Mouse (Mus musculus) kidney, adult 2 months (tissue): ENCODE measurements around the gene Rnf166. TPM values are rescaled to one million over a fixed set of nuclear protein-coding genes. Genes with fewer than 3 reads are reported as not detected.

Source experiments
- DNase-seq: peaks from one replicate; pipeline ENCODE4 v3.0.0; 2021
- H3K27ac ChIP-seq: fragments of 200-500 bp; 2 replicates; pipeline ENCODE4 v1.5.1; 2012; ENCODE audit warnings: low read depth, low read length, control low read depth, inconsistent platforms; ENCODE audit not compliant: insufficient read depth
- H3K27me3 ChIP-seq: fragments of 200-500 bp; replicated peaks from 2 replicates; pipeline ENCODE4 v1.6.1; 2012; ENCODE audit warnings: mild to moderate bottlenecking, moderate library complexity, low read length, inconsistent platforms; ENCODE audit not compliant: control insufficient read depth, insufficient read depth
- H3K36me3 ChIP-seq: fragments of 200-500 bp; 2 replicates; pipeline ENCODE4 v1.6.1; 2012; ENCODE audit warnings: mild to moderate bottlenecking, moderate library complexity, low read length, inconsistent platforms; ENCODE audit not compliant: control insufficient read depth, insufficient read depth
- H3K4me1 ChIP-seq: fragments of 200-500 bp; 2 replicates; pipeline ENCODE4 v1.6.1; 2011; ENCODE audit warnings: low read length; ENCODE audit not compliant: control insufficient read depth, insufficient read depth
- H3K4me3 ChIP-seq: fragments of 200-500 bp; 2 replicates; pipeline ENCODE4 v1.5.1; 2011; ENCODE audit warnings: mild to moderate bottlenecking, low read depth, low read length, control low read depth; ENCODE audit not compliant: insufficient read depth
- CTCF ChIP-seq: fragments of 200-500 bp; conservative IDR thresholded peaks from 2 replicates; pipeline ENCODE4 v1.5.1; 2011; ENCODE audit warnings: low read depth, mild to moderate bottlenecking, control low read depth, low read length, moderate library complexity, mixed read lengths; ENCODE audit not compliant: insufficient read depth, insufficient read length
- POLR2A ChIP-seq: fragments of 200-500 bp; IDR thresholded peaks from one replicate; pipeline ENCODE4 v1.6.1; 2011; ENCODE audit warnings: low read depth, low read length, control low read depth
- WGBS: fragments of 180-500 bp; shearing (Covaris S2); methylation state at CpG from one replicate; pipeline ENCODE4 v1.1.7; 2018; 5-methylcytosine and 5-hydroxymethylcytosine counted together
- polyA plus RNA-seq: library from polyadenylated mRNA; depleted of rRNA; stranded (reverse); fragments of >200 nt; gene quantifications from 2 replicates; pipeline ENCODE4 v1.2.3, GENCODE M21; 2012

The Rnf166 gene
- polyA plus RNA-seq, 1 experiment = 64.4 TPM

DNA sequence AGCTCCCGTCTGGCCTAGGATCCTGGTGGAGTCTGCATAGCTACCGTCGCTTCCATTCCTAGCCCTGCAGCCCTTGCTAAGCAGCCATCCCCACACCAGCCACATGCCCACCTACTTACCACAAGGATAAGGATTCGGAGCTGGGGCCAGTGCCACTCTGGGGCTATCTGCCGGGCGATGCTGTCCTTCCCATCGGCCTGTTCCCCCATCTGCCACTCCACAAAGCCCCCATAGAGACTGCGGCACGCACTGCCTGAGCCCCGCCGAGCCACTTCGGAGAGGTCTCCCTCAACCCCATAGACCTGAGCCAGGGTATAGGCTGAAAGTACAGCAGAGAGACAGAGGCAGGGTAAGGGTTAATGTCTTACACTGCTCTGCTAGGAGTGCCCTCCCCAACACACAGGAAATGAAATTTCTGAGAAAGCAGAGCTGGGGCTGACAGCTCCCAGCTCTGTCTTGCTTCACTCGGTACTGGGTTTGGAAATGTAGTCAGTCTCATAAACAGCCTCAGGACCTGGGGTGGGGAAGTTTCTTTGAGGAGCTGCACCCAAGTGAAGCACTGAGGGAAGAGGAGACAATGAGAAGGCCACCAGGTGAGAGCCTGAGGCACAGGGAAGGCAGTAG, 38.0 kb downstream of the Rnf166 start:
- 84% methylated on average over 13 of the region's 13 CpGs for WGBS
- Histone ChIP-seq H3K4me3 (no peak overlapping the region), H3K27me3 (no peaks in the 10 kb centered on the region), H3K4me1 (peaks cover 3% of the 10 kb centered on the region; the same call in 1 of the 2 replicates), H3K27ac (no peak overlapping the region), H3K36me3 (no peaks in the 10 kb centered on the region)
- DNase-seq = no peak
- TF ChIP-seq CTCF (no peak), POLR2A (no peak)

DNA sequence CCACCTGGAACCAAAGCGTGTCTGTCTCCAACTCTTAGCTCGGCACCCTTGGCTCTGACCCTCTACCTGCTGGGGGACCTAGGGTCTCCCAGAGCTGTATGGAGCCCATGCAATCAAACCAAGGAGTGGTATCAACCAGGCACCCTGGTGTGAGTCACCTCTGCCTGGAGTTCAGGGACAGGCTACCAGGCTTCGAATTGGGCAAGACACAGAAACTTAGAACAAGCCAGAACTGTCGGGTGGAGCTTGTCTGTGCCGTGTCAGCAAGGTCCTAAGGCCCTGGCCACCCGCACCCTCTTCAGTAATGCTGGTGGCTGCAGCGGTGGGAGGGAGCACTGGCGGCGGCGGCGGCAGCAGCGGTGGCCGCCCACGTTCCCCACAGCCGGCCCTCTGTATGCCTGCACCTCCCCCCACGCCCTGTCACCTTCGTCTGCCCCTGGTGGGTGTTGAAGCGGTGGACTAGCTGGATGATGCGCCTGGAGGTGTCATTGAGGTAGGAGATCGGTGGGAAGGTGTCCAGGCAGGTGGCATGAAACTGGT, 39.2 kb downstream of the Rnf166 start:
- H3K27me3 ChIP-seq = no peaks in the 10 kb centered on the region
- TF ChIP-seq CTCF = no peak
- no peak overlapping the region for H3K4me3 ChIP-seq
- H3K4me1 ChIP-seq = peaks cover 3% of the 10 kb centered on the region; the same call in 1 of the 2 replicates
- no peak overlapping the region for H3K27ac ChIP-seq
- H3K36me3 ChIP-seq = no peaks in the 10 kb centered on the region
- WGBS = 79% methylated on average over 20 of the region's 20 CpGs
- no peak for DNase-seq

DNA sequence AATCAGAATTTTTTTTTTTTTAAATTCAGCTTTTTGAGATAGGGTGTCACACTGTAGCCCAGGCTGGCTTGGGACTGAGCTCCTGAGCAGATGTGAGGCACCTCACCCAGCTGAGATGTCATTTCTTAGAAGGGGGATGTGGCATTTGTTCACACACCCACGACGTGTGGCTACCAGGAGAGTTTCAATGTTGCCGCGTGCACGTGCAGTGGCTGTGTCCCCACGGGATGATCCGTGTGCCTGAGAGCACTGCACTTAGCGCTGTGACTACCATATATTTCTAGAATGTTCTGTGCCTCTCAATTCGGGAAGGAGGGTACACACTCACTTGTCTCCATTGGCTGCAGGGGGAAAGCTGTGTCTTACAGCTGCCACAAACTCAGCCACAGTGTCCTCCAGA, 39.7 kb downstream of the Rnf166 start:
- TF ChIP-seq CTCF (no peak), POLR2A (no peak)
- Histone ChIP-seq H3K27me3 (no peaks in the 10 kb centered on the region), H3K4me3 (no peak overlapping the region), H3K4me1 (peaks cover 3% of the 10 kb centered on the region; the same call in 1 of the 2 replicates), H3K36me3 (no peaks in the 10 kb centered on the region), H3K27ac (no peak overlapping the region)
- 92% methylated on average over 9 of the region's 9 CpGs for WGBS
- DNase-seq = no peak

DNA sequence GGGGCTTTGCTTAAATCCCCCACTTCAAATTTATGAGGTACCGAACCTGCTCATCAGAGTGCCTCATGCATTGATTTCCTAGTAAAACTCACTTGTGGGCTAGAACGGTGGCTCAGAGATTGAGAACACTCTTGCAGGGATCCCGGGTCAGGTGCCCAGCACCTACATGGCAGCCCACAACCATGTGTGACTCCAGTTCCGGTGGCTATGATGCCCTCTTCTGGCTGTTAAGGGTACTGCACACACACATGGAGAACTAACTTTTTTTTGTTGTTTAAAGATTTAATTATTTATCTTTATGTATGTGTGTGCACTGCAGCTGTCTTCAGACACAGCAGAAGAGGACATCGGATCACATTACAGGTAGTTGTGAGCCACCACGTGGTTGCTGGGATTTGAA, 40.5 kb downstream of the Rnf166 start:
- no peak for DNase-seq
- Histone ChIP-seq H3K27me3 (no peaks in the 10 kb centered on the region), H3K27ac (no peak overlapping the region), H3K4me1 (peaks cover 3% of the 10 kb centered on the region; the same call in 1 of the 2 replicates), H3K36me3 (no peaks in the 10 kb centered on the region), H3K4me3 (no peak overlapping the region)
- 92% methylated on average over 6 of the region's 6 CpGs for WGBS
- TF ChIP-seq POLR2A (no peak), CTCF (0 out of 2 replicates have a peak, but pooled peaks have one; percentile 28)

DNA sequence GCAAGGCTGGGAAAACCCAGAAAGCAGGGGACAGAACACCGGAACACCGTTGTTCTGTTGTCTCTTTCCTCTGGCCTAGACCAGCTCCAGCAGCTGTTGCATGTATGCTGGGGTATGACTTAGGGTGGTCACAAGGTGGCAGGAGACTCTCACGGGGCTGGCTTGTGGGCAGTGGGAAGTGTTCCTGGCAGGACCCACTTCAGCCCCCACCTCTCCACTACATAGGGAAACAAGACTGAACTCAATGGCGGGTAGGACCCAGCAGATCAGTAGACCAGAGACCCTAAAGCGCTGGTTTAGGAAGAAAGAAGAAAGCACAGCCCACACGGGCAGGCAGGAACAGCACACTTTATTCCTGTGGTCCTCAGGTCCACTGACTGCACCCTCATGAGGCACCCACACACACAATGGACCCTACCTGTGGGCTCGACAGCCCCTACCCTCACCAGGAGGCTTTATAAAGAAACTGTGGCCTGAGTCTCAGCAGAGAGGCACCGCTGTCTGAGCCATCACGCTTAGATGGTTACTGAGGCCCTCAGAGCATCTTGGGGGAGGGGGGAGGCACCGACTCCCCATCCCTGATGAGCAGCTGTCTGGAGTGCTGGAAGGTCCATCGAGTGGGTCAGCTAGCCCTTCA, 42.5 kb downstream of the Rnf166 start:
- no peaks in the 10 kb centered on the region for H3K36me3 ChIP-seq
- no peak for DNase-seq
- H3K4me1 ChIP-seq = peaks cover 10% of the 10 kb centered on the region; the same call in 1 of the 2 replicates
- WGBS = 58% methylated on average over 11 of the region's 11 CpGs
- no peak overlapping the region for H3K4me3 ChIP-seq
- TF ChIP-seq CTCF = no peak; the same call in 1 of the 2 replicates
- TF ChIP-seq POLR2A = no peak
- H3K27ac ChIP-seq = no peak overlapping the region; the same call in 1 of the 2 replicates
- no peaks in the 10 kb centered on the region for H3K27me3 ChIP-seq

DNA sequence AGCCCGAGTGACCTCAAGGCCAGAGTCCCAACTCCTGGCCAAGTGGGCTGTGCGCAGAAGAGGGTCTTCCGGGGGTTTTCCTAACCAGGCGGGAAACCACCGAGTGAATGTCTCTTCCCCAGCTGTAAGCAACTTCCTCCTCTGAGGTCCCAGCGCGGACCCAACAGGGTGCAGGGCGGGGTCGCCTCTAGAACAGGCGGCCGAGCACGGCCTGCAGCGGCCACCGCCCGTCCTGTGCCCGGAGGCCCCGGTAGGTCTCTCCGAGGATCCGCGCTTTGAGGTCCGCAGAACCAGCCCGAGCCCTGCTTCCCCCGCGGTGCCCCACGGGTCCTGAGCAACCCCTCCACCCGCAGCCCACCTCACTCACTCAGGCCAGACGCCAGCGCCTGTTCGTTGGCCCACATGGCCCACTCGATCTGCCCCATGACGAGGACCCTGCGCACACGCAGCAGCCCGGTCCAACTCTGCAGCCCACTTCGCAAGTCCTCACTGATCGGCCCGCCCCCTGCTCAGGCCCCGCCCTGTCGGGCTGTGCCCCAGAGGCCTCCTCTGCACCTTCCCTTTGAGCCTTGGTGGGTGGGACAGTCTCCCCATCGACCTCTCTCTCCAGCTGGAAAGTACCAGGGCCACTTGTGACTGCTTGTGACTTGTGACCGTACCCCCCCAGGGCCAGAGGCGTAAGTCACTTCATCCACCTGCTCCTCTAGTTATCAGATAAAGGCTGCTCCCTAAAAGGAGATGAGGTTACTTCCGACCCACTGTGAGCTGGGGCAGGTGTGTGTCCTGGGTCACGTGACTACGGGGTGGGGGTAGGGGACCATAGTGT, 43.2 kb downstream of the Rnf166 start, which contains the start of gene Cyba:
Gene Cyba, minus strand, starts transcription at position 488 of the 826 bp plus-strand sequence.
- Histone ChIP-seq H3K36me3 (no peaks in the 10 kb centered on the region), H3K4me1 (peaks cover 10% of the 10 kb centered on the region; the same call in 1 of the 2 replicates), H3K27me3 (no peaks in the 10 kb centered on the region), H3K4me3 (peak within 1 kb of the TSS; percentile 83), H3K27ac (peak within 1 kb of the TSS; percentile 78)
- WGBS = 6% methylated on average over 45 of the region's 45 CpGs
- TF ChIP-seq CTCF (no peak), POLR2A (peak; percentile 72)
- peak; percentile 89 for DNase-seq
